Mouse (Mus musculus): ENCODE measurements around the gene Stk11.

Stk11 gene

DNA sequence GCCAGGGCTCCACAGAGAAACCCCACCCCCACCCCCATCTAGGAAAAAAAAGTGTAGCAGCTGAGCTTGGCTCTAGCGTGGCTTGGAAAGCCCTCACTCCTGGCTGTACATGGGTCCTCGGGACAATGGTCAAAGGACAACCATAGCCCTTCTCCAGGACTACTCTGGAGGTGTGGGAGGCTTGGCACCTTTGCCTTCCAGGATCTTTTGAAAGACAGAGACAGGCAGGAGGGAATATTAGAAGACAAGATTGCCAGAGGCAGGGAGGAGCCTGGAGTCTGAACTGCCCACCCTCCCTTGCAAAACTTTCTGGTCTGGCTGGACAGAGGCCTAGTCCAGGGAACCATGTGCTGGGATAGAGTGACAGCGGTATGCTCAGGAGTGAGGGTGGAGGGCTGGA lies 20.9 kb upstream of the Stk11 start:
- in situ Hi-C loops (cut with MboI, MseI), result no loop called here

DNA sequence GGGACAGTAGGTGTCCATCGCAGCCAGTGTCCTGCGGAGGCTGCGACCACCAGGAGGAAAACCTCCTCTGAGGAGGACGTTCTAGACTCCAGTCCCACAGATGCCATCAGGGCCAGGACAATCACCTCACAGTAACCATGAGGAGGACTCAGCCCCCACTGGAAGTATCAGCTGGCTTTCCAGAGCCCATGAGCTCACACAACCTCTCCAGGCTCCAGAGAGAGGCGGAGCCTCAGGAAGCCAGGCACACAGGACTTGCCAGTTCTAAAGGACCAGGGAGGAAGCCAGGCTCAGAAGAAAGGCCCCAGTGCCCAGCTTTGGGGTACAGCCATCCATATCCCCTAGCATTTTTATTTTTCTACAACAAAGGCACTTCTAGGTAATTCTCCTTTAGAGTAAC lies 20.1 kb upstream of the Stk11 start:
- in situ Hi-C loops (cut with MboI, MseI), result no loop called here

DNA sequence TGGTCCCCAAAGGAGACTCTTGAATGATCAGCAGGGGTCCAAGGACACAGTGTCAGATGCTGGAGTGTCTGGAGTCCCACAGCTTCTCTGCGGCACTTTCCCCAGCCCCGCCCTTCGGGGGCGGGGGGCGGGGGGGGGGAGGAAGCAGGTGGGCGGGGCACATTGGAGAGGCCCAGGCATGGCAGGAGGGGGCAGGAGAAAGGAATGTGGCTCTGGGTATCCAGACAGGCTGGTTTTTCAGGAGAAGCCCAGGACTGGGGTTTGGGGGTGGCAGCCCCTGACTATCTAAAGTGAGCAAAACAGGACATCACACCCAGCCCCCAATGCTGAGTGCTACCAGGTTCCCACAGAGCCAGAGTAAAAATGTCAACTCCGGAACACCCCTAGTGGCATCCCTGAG lies 18.3 kb upstream of the Stk11 start:
- in situ Hi-C loops (cut with MboI, MseI), result no loop called here

DNA sequence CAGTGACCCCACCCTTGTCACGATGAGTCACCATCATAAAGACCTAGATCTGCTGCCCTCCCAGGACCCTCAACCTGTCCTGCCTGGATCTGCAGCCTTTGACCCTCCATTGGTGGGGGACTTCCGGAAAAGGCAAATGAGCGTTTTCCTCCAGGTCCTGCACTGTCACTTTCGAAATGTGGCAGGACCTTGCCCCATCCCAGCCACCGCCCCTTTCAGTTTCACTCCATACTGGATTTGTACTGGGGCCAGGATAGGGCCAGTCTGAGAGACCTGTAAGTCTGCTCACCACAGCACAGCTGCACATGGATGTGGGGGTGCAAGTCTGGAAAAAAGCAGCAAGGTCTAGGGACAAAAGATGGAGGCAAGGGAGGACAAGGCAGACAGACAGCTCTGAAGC lies 17.0 kb upstream of the Stk11 start:
- in situ Hi-C loops (cut with MboI, MseI), result no loop called here

DNA sequence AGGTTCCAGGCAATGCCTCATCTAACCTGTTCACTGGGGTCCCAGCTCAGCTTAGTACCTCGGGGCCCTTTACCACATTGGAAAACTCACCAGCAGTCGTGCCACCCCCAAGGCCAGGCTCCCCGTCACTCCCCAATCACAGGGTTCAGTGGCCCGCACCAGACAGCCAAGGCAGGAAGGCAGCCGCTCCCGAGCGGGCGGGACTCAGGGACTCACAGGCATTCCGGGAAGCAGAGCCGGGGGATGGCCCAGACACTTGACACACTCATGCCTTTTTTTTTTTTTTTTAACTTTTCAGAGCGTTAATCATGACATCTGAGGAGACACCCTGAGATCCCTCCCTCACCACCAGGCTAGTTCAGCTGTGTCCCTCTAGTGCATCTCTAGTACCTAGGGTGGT lies 14.6 kb upstream of the Stk11 start:
- in situ Hi-C loops (cut with MboI, MseI), result no loop called here

DNA sequence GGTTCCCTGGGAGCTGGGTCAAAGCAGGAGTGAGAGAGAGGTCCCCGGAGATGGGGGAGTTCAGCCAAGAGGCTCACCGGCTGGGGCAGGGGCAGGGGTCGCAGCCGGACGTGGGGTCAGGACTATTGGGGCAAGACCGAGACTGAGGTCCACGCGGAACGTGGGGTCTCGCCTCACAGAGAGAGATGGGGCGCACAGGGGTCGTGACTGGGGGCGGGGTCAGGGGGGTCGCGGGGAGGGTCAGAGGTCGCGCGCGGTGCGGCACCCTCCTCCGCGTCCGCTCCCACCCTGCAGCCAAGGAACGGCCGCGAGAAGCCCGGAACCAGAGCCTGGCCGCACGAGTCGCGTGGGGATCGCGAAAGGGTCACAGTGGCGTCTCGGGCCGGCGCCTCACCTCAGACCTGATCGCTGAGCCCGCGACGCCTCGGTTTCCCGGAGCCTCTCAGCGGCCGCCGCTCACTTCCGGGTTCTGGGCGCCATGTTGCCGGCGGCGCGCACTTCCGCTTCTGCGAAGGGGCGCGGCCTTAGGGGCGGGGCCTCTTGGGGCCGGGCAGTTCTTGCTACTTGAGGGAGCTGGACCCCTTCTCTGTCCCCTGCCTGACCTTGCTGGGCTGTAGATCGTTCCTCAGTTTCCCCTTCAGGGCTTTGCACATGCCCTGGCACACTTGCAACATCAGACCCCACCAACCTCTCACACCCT lies 13.2 kb upstream of the Stk11 start:
- in situ Hi-C loops (cut with MboI, MseI), result no loop called here

DNA sequence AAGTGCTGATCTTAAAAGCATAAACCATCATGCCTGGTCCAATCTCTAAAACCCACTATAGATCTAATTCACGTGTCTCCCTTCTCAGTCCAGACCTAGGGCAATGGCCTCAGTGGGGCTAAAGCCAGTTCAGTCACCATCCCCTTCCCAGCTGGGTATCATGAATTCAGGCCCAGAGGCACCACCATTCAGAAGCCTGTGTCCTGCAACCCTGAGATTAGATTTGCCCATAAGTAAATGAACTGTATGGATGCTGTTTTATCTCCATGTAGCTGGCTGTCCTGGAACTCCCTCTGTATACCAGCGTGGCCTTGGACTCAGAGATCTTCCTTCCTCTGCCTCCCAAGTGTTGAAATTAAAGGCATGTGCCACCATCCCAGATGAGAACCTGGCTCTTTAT lies 12.6 kb upstream of the Stk11 start:
- in situ Hi-C loops (cut with MboI, MseI), result no loop called here

DNA sequence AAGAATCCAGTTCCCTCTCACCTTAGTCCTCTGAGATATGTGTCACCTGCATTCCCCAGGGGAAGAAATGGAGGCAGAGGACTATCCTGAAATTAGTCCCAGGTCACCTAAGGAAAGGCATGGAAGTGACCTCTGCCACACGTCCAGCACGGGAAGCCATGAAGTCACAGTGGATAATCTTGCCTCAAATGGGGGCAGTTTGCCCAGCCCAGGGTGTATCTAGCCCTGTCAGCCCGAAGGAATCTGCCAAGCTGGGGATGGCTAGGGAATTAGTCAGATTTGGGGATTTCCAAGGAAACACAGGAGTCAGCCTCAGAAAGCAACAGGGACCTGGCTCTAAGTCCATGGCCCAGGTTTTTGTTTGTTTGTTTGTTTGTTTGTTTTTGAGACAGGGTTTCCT lies 11.4 kb upstream of the Stk11 start:
- in situ Hi-C loops (cut with MboI, MseI), result no loop called here

DNA sequence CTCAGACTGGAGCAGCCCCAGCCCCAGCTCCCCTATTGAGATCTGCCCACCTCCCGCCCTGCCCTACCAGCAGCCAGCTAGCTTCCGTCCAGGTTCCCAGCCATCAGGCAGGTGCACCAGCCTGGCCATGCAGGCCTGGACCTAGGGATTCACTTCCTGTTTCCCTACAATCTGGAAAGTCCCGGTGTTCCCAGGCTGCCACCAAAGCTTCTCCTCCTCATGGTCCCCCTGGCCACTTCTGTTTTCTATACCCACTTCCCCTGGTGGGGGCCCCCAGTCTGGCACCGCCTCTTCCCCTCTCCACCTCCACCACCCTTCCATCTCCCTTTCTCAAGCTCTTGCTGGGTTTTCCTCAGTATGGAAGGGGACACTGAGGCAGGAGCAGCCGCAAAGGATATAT lies 10.1 kb upstream of the Stk11 start, which contains the start of gene Sbno2:
Gene Sbno2, minus strand, starts transcription at position 112 of the 400 bp plus-strand sequence.
- in situ Hi-C loops (cut with MboI, MseI), result loop anchor here in 1 of 2 experiments (5.0 kb wide), 1 partner anchor 43 kb away; no protein-coding TSS in a partner anchor

DNA sequence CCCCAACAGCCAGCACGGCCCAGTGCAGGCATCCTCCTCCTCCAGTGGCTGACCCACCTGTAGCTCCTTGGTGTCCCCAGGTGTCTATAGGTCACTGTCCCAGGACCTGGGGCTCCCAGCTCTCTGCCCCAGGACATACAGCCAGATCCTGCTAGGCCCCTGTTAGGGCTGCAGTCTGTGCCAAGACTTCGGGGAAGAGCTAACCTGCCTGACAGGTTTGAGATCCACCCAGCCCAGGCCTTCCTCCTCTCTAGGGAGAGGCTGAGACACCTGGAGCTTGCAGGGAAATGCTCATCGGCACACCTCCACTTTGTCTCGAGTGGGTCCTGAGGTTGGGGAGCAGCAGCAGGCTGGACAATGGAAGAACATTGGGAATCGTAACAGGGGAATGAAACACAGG lies 9.7 kb upstream of the Stk11 start:
- in situ Hi-C loops (cut with MboI, MseI), result loop anchor here in 1 of 2 experiments (5.0 kb wide), 1 partner anchor 44 kb away; no protein-coding TSS in a partner anchor

DNA sequence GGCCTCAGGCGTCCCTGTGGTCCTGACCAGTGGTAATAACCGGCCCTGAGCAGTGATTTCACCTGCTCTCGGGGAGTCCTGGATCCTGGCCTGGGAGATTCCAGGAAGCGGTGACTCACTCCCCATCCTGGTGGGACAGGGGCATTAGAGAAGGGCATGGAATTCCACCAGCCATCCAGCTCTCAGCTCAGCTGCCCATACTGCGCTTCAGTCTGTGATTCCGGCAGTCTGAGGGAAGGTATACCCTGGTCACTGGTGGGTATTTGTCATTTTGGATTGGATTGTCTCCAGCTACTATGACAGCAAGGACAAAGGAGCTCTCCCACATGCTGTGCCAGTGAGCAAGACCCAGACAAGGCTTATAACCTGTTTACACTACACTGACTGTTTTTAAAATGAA lies 7.9 kb upstream of the Stk11 start:
- in situ Hi-C loops (cut with MboI, MseI), result loop anchor here in 1 of 2 experiments (5.0 kb wide), 1 partner anchor 45 kb away; no protein-coding TSS in a partner anchor

DNA sequence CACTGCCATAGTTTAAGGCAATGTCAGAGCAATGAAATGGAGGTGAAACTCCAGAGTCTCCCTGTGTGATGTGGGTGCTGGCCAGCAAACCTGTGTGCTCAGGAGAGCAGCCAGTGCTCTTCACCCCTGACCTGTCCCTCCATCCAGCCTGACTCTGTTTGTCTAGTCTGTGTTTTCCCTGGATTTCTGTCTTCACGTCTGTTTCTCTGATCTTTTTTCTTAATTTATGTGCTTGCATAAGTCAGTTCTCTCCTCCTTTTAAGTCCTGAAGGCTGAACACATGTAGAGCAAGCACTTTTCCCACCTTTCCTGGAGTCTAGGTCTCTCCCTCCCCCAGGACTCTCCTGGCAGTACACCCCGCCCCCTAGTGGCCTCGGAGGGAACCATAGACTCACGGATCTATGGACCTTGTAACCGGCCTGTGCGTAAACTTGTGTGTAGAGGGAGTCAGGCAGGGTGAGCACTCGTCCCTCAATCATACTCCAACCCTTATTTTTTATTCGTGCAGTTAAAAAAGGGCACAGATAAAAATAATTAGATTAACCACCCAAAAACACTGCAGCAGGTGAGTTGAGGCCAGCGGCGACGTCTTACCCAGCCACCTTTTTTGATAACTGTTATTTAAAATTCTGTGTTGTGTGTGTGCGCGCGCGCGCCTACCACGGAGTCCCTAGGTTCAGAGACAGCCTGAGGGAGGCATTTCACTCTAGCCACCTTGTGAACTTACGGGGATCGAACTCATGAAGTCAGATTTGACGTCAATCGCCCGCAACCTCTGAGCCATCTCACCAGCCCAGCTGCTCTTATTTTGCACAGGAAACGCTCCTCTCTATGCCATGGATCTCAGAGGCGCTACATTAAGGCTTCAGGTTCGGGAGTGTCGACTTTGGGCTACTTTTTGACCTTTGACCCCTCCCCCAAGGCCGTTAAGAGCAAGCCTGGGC lies 990 bp upstream of the Stk11 start:
- in situ Hi-C loops (cut with MboI, MseI), result loop anchor here in 1 of 2 experiments (5.0 kb wide), 1 partner anchor 127 kb away; the partner anchor contains the start of gene Cnn2

DNA sequence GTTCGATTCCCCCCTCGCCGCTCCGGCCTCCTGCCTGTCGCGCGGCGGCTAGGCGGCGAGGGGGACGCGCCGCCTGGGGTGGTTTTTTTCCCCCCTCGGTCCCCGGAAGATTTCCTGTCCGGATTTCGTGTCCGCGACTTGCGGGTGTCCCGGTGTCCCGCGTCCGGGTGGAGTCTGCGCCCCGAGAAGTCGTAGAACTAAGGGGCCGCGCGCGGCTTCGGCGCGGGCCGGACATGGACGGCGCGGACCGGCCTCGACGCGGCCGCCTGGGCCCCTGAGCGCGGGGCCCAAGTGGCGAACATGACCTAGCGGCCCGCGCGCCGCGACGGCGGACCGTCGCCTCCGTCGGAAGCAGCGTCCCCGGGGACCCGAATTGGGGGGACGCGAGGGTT lies 337 bp downstream of the Stk11 start:
- in situ Hi-C loops (cut with MboI, MseI), result loop anchor here in 1 of 2 experiments (5.0 kb wide), 1 partner anchor 129 kb away; the partner anchor contains the start of gene Cnn2

DNA sequence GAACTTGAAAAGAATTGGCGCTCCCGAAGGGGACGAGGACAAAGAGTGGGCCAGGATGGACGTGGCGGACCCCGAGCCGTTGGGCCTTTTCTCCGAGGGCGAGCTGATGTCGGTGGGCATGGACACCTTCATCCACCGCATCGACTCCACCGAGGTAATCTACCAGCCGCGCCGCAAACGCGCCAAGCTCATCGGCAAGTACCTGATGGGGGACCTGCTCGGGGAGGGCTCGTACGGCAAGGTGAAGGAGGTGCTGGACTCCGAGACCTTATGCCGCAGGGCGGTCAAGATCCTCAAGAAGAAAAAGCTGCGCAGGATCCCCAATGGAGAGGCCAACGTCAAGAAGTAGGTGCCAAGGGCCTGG lies 942 bp downstream of the Stk11 start:
- in situ Hi-C loops (cut with MboI, MseI), result loop anchor here in 1 of 2 experiments (5.0 kb wide), 1 partner anchor 129 kb away; the partner anchor contains the start of gene Cnn2

DNA sequence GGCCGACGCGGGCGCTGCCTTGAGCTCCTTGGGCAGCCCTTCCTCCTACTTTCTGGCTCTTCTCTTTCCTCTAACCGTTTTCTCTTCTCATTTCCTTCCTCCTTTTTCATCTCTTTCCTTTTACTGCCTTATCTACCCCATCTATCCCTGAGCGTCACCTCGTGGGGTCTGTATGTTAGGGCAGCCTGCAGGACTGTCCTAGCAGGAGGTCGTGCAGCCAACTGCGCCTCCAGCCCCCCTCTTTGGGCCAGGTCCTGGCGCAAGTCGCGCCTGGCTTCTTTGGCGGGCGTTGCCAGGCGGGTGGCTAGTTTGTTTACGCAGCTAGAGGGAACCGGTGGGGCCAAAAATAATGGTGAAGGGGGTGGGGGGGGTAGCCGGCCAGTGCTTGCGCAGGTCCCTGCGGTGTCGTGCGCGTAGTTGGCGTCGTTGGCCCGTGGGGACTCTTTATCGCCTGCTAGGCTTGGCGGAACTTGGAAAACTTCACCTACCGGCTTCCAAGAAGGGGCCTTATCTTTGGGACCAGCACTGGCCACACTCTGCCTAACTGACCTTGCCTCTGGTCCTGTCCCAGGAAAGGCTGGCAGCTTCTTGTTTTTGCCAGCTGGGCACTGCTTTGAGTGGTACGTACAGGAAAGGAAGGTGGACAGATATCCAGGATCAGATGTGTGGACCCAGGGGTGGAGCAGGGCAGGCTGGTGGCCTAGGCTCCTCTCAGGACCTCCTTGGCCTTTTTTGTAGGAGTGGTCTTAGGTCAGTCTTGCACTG lies 1.5 kb downstream of the Stk11 start:
- in situ Hi-C loops (cut with MboI, MseI), result loop anchor here in 1 of 2 experiments (5.0 kb wide), 1 partner anchor 130 kb away; the partner anchor contains the start of gene Cnn2

DNA sequence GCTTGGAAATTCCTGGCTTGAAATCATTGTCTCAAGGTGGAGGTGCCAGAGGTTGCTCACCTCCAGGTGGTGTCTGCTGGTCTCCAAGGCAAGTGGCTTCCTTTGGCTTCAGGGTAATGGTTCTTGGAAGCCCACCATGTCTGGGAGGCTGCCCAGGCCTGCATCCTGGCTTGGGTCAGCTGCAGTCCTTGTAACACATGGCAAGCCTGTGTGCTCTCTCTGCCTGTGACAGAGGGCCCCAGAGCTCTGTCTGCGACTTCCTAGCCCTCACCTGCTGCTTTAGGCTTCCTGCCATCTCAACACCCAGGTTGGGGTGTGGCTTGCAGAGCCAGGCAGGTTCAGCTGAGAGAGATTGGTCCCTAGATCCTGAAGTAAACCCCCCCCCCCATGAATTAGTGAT lies 2.1 kb downstream of the Stk11 start:
- in situ Hi-C loops (cut with MboI, MseI), result loop anchor here in 1 of 2 experiments (5.0 kb wide), 1 partner anchor 130 kb away; the partner anchor contains the start of gene Cnn2

DNA sequence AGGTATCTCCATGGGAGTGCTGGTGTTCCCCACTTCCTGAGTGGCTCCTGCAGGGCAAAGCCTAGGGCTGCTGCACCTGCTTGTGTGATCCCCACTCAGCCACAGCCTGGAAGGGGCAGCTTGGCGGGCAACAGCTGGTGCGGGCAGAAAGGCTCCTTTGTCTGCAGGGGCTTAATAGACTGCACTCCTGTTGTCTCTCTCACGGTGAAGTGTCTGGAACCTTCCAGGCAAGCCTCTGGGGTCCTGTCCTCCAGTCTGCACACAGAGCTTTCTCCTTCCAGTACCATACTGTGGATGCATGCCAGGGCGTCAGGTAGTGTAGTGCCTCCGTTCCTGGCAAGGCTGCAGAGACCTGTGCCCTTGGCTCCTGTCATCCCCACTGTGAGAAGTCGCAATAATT lies 2.9 kb downstream of the Stk11 start:
- in situ Hi-C loops (cut with MboI, MseI), result loop anchor here in 1 of 2 experiments (5.0 kb wide), 1 partner anchor 131 kb away; the partner anchor contains the start of gene Cnn2

DNA sequence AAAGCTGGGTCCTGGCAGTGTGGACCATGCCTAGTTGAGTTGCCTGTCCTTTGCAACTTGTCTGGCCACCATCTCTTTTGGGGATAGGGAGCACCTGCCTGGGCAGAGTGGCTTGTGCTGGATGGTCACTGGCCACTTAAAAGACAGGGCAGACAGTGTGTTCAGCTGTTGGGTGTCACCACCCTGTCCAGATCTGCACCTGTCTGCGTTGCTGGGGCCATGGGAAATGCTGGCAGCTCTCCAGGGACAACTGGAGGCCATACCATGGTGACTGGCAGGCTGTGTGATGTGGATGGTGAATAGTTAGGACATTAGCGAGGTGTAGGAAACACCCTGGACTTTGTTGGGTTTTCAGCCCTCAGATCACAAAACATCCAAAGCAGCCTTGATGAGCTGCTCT lies 4.5 kb downstream of the Stk11 start:
- in situ Hi-C loops (cut with MboI, MseI), result no loop called here

DNA sequence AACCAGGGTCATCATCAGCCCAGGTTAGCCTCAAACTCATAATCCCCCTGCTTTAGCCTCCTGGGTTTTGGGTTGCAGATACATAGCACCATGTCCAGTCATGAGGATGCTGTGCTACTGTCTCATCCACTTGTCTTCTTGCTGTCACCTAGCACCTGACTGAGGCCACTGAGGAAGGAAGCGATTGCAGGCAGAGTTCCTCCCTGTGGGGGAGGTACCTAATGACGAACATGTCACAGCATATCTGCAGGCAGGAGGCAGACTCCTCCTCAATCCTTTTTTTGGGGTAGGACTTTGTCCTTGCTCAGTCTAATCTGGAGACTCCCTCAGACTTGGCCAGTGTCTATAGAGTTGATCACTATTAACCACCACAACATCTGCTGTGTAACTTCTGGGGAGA lies 6.0 kb downstream of the Stk11 start:
- in situ Hi-C loops (cut with MboI, MseI), result no loop called here

DNA sequence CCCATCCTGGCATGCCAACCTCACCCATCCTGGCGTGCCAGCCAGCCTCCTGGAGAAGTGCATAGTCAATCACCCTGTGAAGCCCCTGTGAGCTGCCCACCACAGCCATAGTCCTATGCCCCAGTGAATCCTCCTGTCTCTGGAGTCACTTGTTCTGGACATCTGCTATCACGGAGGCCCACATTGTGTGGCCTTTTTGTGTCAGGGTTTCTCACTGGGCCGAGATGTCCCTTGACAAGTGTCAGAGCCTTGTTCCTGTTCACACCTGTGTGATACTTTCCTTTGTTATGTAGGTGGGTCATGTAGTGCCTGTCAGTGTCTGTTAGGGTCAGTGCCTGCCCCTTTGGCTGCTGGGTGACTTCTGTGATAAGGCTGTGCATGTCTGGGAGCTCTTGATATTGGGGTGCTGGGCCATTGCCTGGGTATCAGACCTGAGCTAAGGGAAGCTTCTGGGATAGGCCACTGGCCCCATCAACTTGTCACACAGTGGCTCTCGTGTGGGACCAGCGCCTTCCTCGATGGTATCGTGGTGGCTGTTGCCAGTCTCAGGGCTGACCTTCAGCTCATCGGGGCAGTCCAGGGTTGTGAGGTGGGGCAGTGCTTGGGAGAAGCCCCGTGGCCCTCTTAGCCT lies 8.4 kb downstream of the Stk11 start:
- in situ Hi-C loops (cut with MboI, MseI), result no loop called here

DNA sequence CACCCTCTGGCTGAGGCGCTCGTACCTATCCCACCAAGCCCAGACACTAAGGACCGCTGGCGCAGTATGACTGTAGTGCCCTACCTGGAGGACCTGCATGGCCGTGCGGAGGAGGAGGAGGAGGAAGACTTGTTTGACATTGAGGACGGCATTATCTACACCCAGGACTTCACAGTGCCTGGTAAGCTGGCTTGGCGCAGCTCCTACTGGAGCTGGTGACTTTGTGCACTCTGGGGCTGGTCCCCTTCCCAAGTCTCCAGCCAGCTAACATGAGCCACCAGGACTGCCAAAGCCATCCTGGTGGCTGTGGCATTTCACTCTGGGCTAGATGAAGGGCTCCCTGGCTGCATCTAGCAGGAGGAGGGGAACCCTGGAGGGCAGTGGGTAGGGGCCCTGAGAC lies 12.3 kb downstream of the Stk11 start:
- in situ Hi-C loops (cut with MboI, MseI), result no loop called here

Measured in T-helper 17 cell (primary cell).